Mouse (Mus musculus) ES-E14 (cell line): ENCODE data around the gene Twsg1.

Source experiments
- CHD2 ChIP-seq: IDR thresholded peaks from 2 replicates; pipeline ENCODE4 v1.6.1; 2014; ENCODE audit warnings: mild to moderate bottlenecking, low read depth, low read length, inconsistent platforms
- HCFC1 ChIP-seq: IDR thresholded peaks from 2 replicates; pipeline ENCODE4 v1.6.1; 2012; ENCODE audit warnings: low read length, inconsistent platforms, borderline replicate concordance; ENCODE audit not compliant: insufficient read depth
- MAFK ChIP-seq: IDR thresholded peaks from 2 replicates; pipeline ENCODE4 v1.6.1; 2014; ENCODE audit warnings: mild to moderate bottlenecking, low read depth, low read length, inconsistent platforms; ENCODE audit not compliant: insufficient read depth
- ZC3H11A ChIP-seq: IDR thresholded peaks from 2 replicates; pipeline ENCODE4 v1.6.1; 2012; ENCODE audit warnings: low read depth, mild to moderate bottlenecking, inconsistent platforms, low read length, borderline replicate concordance
- ZNF384 ChIP-seq: IDR thresholded peaks from 2 replicates; pipeline ENCODE4 v1.6.1; 2012; ENCODE audit warnings: low read depth, low read length, inconsistent platforms

DNA sequence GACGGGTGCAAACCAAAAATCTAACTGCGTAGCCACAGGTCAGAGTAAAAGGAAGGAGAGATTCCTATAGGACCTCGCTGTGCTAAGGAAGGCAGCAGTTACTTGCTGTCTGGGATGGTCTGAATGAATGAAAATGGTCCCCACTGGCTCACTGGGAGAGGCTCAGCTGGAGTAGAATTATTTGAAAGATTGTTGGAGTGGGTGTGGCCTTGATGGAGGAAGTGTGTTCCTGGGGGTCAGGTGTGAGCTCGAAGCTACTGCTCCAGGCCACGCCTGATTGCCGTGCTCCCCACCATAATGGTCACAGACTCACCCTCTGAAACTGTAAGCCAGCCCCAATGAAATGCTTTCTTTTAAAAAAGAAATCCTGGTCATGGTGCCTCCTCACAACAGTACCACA, 9.8 kb downstream of the Twsg1 start:
- TF ChIP-seq CHD2 (no peak), MAFK (no peak), ZC3H11A (no peak), ZNF384 (no peak), HCFC1 (no peak)
